In the genomic region with DNA sequence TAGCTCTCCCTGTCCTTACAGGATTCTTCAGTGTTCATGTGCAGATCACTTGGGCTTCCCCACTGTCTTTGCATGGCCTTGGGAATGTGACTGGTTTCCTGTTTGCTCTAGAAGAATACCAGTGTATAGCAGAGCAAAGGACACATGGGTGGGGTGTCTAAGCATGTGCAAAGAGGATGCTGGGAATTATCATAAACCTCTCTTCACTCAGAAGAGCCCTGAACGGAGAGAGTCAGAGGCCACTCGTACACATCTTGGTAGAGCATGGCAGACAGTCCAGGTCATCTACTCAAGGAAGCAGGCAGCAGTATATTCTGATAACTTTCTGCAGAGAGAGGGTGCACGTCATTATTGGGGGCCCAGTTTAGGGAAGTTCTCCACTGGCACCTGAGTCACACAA, we compare ENCODE assay signal across 19 mouse cellular contexts.
DNase-seq lines count a peak whose midpoint lies in the region; ATAC-seq and TF ChIP-seq lines count a peak whose summit lies in the region.
"Had no signal": no experiment of that assay in that cellular context is flagged by ENCODE, and none has a peak within 500 bp of the region (broad histone marks: within the 10 kb centered on the region; RNA-seq: fewer than 3 reads in every experiment).

No protein-coding gene starts in this region.

- no peak overlapping the region for H3K4me3 ChIP-seq in intestine, embryonic 15.5 days (replicated peaks)
- no peak overlapping the region for H3K4me3 ChIP-seq in intestine, postnatal 0 days (ENCODE audit: low read depth, low read length)
- H3K4me3 ChIP-seq: embryonic facial prominence, embryonic 10.5 days; embryonic facial prominence, embryonic 12.5 days; forebrain, embryonic 13.5 days; forebrain, embryonic 15.5 days had no signal

- no peak for TF ChIP-seq CTCF in intestine, postnatal 0 days (IDR thresholded peaks at IDR 0.05; ENCODE audit: low read depth)

- no peaks in the 10 kb centered on the region for H3K9me3 ChIP-seq in intestine, embryonic 15.5 days
- no peaks in the 10 kb centered on the region for H3K9me3 ChIP-seq in intestine, postnatal 0 days (ENCODE audit: control insufficient read depth)
- H3K9me3 ChIP-seq: embryonic facial prominence, embryonic 10.5 days; embryonic facial prominence, embryonic 12.5 days; forebrain, embryonic 13.5 days; forebrain, embryonic 15.5 days had no signal

- WGBS in intestine, embryonic 15.5 days = 63% methylated on average over 3 of the region's 3 CpGs
- WGBS in intestine, postnatal 0 days = 28% methylated on average over 3 of the region's 3 CpGs

- intact Hi-C loops in gastrocnemius, postnatal 36 days (cut with DNase I) = no loop called here

- no peak for DNase-seq in liver
- no peak for DNase-seq in gastrocnemius, postnatal 36 days
- DNase-seq in spleen, postnatal 36 days (ENCODE audit: low spot score in 2 of 2) = no peak
- DNase-seq: adrenal gland, adult 8-10 months; adrenal gland, postnatal 14 days; adrenal gland, postnatal 36 days; cerebellum, adult 11-12 months; cerebellum, adult 2 months; cerebellum, adult 9-10 months; cerebellum, postnatal 10 days; cerebellum, postnatal 25 days; forebrain, postnatal 0 days had no signal

- H3K27me3 ChIP-seq in intestine, embryonic 15.5 days (replicated peaks) = no peaks in the 10 kb centered on the region
- H3K27me3 ChIP-seq in intestine, postnatal 0 days (replicated peaks; ENCODE audit: control insufficient read depth, insufficient read depth, low read length) = no peaks in the 10 kb centered on the region
- H3K27me3 ChIP-seq: embryonic facial prominence, embryonic 12.5 days; forebrain, embryonic 13.5 days; forebrain, embryonic 15.5 days had no signal

- no peak overlapping the region for H3K9ac ChIP-seq in intestine, embryonic 15.5 days
- H3K9ac ChIP-seq in intestine, postnatal 0 days (ENCODE audit: low read depth, low read length) = no peak overlapping the region
- H3K9ac ChIP-seq: embryonic facial prominence, embryonic 12.5 days; forebrain, embryonic 13.5 days; forebrain, embryonic 15.5 days; forebrain, postnatal 0 days had no signal

- ATAC-seq in intestine, embryonic 15.5 days = peak; percentile 57
- ATAC-seq in intestine, postnatal 0 days = peak; percentile 69
- ATAC-seq: activated CD4-positive, CD25-positive, alpha-beta regulatory T cell, adult 4 months; forebrain, embryonic 13.5 days; forebrain, embryonic 15.5 days; forebrain, postnatal 0 days had no signal

- H3K4me1 ChIP-seq in intestine, embryonic 15.5 days (replicated peaks) = no peaks in the 10 kb centered on the region
- peaks cover 6% of the 10 kb centered on the region; the same call in 1 of the 2 replicates for H3K4me1 ChIP-seq in intestine, postnatal 0 days (replicated peaks; ENCODE audit: control insufficient read depth, insufficient read depth, low read length)

- peak overlapping the region; percentile 14; the same call in 1 of the 2 replicates for H3K27ac ChIP-seq in intestine, embryonic 15.5 days
- H3K27ac ChIP-seq in intestine, postnatal 0 days (ENCODE audit: low read depth, low read length) = peak overlapping the region; percentile 17; the same call in 1 of the 2 replicates
- H3K27ac ChIP-seq: embryonic facial prominence, embryonic 10.5 days; embryonic facial prominence, embryonic 12.5 days; forebrain, embryonic 13.5 days; forebrain, embryonic 15.5 days had no signal

- no peak overlapping the region for H3K4me2 ChIP-seq in intestine, embryonic 15.5 days (replicated peaks)
- H3K4me2 ChIP-seq in intestine, postnatal 0 days (replicated peaks; ENCODE audit: low read depth) = no peak overlapping the region
- H3K4me2 ChIP-seq: embryonic facial prominence, embryonic 12.5 days; forebrain, embryonic 13.5 days; forebrain, embryonic 15.5 days had no signal

- no peaks in the 10 kb centered on the region for H3K36me3 ChIP-seq in intestine, embryonic 15.5 days
- no peaks in the 10 kb centered on the region for H3K36me3 ChIP-seq in intestine, postnatal 0 days (ENCODE audit: control insufficient read depth, insufficient read depth)
- H3K36me3 ChIP-seq: embryonic facial prominence, embryonic 12.5 days; forebrain, embryonic 15.5 days had no signal
